Mouse (Mus musculus) left cerebral cortex, adult 18-20 months (tissue): ENCODE measurements at regions not wholly inside any gene's neighbourhood (a gene's known extent, or its start where the extent isn't known, plus 50 kb on each side); places are given as distances from the start of the nearest gene placed in this dataset.

ENCODE experiments used
- DNase-seq, 2 experiments: peaks; one replicate each; pipeline ENCODE4 v3.0.0; 2021 to 2022; ENCODE audit warnings: low spot score in 2 of 2, mixed read lengths in 1 of 2

DNA sequence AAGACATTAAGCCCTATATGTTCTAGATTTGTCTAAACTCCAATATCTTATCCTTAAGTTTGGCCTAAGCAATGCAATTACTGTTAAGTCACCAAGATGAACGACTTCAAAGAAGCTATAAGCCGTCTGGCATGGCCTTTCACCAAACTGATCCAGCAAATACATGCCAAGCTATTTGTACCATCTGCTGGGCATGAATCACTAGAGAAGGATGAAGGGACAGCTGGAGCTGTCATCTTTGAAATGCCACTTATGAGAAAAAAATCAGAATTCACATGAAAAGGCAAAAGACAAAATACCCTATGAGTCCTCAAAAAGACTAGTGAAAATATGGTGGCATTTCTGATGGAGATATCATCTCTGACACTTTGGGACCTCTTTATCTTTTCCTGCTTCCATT is 430.3 kb upstream of the Steap1 start:
- DNase-seq = peak; percentile 7 to 9

GRCm38 (mm10) chr5:6167983-6168382 is 418.9 kb upstream of the Steap1 start:
- DNase-seq = no peak

DNA sequence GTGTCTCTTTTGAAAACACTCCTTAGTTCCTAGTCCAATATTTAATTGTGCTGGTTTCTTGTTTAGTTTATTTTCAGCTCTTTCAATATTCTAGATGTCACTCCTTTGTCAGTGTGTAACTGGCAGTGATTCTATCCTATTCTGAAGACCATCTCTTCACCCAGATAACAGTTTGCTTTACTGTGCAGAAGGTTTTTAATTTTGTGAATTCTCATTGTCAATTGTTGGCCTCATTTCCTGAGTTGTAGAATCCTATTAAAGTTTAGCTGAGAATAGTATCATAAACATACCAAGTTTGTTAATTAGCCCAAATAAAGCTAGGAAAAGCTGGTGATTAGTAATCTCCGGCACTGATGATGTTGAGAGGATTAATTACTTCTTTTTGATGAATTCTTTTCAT is 418.4 kb upstream of the Steap1 start:
- no peak for DNase-seq
